Comparison of ENCODE assay signal across 12 mouse cellular contexts in the genomic region with DNA sequence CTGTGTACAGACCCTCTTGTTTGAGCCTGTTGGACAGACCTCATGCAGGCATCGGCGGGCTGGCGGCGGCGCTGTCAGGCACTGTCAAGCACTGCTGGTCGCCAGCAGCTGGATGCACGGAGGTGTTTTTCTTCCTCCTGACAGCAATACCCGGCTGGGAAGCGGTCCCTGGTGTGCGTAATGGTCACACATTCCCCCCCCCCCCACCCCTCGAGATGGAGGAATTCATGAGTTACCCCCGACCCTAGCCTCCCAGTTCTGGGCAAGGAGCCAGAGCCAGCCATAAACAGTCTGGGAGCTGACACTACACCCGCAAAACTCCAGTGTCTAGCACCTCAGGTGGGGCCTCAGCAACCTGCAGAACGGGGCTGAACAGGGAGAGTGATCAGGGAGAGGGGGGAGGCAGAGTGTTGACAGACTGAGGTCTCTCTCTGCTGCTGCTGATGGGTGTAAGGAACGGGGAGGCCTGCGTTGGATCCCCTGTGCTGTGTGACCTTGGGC. TPM values are rescaled to one million over a fixed set of nuclear protein-coding genes. Genes with fewer than 3 reads are reported as not detected.
DNase-seq lines count a peak whose midpoint lies in the region; ATAC-seq and TF ChIP-seq lines count a peak whose summit lies in the region.
"Had no signal": no experiment of that assay in that cellular context is flagged by ENCODE, and none has a peak within 500 bp of the region (broad histone marks: within the 10 kb centered on the region; RNA-seq: fewer than 3 reads in every experiment).

No protein-coding gene starts in this region.

- no peaks in the 10 kb centered on the region for H3K27me3 ChIP-seq in heart, embryonic 12.5 days (replicated peaks)
- H3K27me3 ChIP-seq in lung, postnatal 0 days (replicated peaks; ENCODE audit: insufficient read depth, low read length) = no peaks in the 10 kb centered on the region
- no peaks in the 10 kb centered on the region for H3K27me3 ChIP-seq in intestine, embryonic 16.5 days (replicated peaks; ENCODE audit: control insufficient read depth, insufficient read depth, low read length)
- H3K27me3 ChIP-seq in stomach, embryonic 14.5 days (ENCODE audit: control insufficient read depth, insufficient read depth, low read length) = no peaks in the 10 kb centered on the region

- peak; percentile 56; the same call in 1 of the 2 replicates for ATAC-seq in heart, embryonic 12.5 days (ENCODE audit: insufficient number of reproducible peaks, low FRiP score)
- ATAC-seq in lung, postnatal 0 days = peak; percentile 27
- peak; percentile 63; the same call in 1 of the 2 replicates for ATAC-seq in intestine, embryonic 16.5 days
- ATAC-seq in stomach, embryonic 14.5 days (ENCODE audit: insufficient number of reproducible peaks, insufficient read depth, low FRiP score, low read depth) = peak; percentile 44; the same call in 1 of the 2 replicates
- ATAC-seq: activated CD4-positive, CD25-positive, alpha-beta regulatory T cell, adult 4 months had no signal

- H3K9ac ChIP-seq in heart, embryonic 12.5 days = peak overlapping the region; percentile 35; the same call in 1 of the 2 replicates
- no peak overlapping the region for H3K9ac ChIP-seq in lung, postnatal 0 days (replicated peaks; ENCODE audit: low read depth)
- no peak overlapping the region for H3K9ac ChIP-seq in intestine, embryonic 16.5 days (ENCODE audit: low read depth, low read length)
- no peak overlapping the region for H3K9ac ChIP-seq in stomach, embryonic 14.5 days (replicated peaks; ENCODE audit: low read depth, low read length)

- TF ChIP-seq EP300 in lung, postnatal 0 days (IDR thresholded peaks at IDR 0.05) = no peak

- TF ChIP-seq CTCF in lung, postnatal 0 days (IDR thresholded peaks at IDR 0.05) = no peak

- H3K4me3 ChIP-seq in heart, embryonic 12.5 days = 0 out of 2 replicates have a peak overlapping the region, but pooled peaks have one; percentile 15
- H3K4me3 ChIP-seq in lung, postnatal 0 days (ENCODE audit: low read depth, low read length) = no peak overlapping the region
- no peak overlapping the region for H3K4me3 ChIP-seq in intestine, embryonic 16.5 days (ENCODE audit: low read length)
- H3K4me3 ChIP-seq in stomach, embryonic 14.5 days (ENCODE audit: low read depth, low read length) = no peak overlapping the region

- H3K27ac ChIP-seq in heart, embryonic 12.5 days (ENCODE audit: poor library complexity, severe bottlenecking) = peak overlapping the region; percentile 59
- H3K27ac ChIP-seq in lung, postnatal 0 days (ENCODE audit: low read length) = no peak overlapping the region
- H3K27ac ChIP-seq in intestine, embryonic 16.5 days (ENCODE audit: low read length) = no peak overlapping the region; the same call in 1 of the 2 replicates
- peak overlapping the region; percentile 53; the same call in 1 of the 2 replicates for H3K27ac ChIP-seq in stomach, embryonic 14.5 days (ENCODE audit: low read length)

- intact Hi-C loops in heart, postnatal 14 days (cut with DNase I) = no loop called here

- H3K4me1 ChIP-seq in heart, embryonic 12.5 days (replicated peaks) = peaks cover 76% of the 10 kb centered on the region
- no peaks in the 10 kb centered on the region; the same call in 1 of the 2 replicates for H3K4me1 ChIP-seq in lung, postnatal 0 days (ENCODE audit: insufficient read depth, low read depth, low read length)
- peaks cover 35% of the 10 kb centered on the region for H3K4me1 ChIP-seq in intestine, embryonic 16.5 days (ENCODE audit: control insufficient read depth, insufficient read depth, low read length)
- H3K4me1 ChIP-seq in stomach, embryonic 14.5 days (ENCODE audit: control insufficient read depth, insufficient read depth, low read length) = peaks cover 49% of the 10 kb centered on the region

- no peaks in the 10 kb centered on the region for H3K9me3 ChIP-seq in heart, embryonic 12.5 days (replicated peaks)
- H3K9me3 ChIP-seq in lung, postnatal 0 days (ENCODE audit: low read length) = no peaks in the 10 kb centered on the region
- no peaks in the 10 kb centered on the region for H3K9me3 ChIP-seq in intestine, embryonic 16.5 days (ENCODE audit: control insufficient read depth, low read length)
- H3K9me3 ChIP-seq in stomach, embryonic 14.5 days (ENCODE audit: control insufficient read depth, low read depth, low read length) = no peaks in the 10 kb centered on the region

- H3K36me3 ChIP-seq in heart, embryonic 12.5 days = peaks cover 4% of the 10 kb centered on the region; the same call in 1 of the 2 replicates
- no peaks in the 10 kb centered on the region for H3K36me3 ChIP-seq in lung, postnatal 0 days (ENCODE audit: insufficient read depth, low read length)
- H3K36me3 ChIP-seq in intestine, embryonic 16.5 days (ENCODE audit: control insufficient read depth, insufficient read depth, low read length) = no peaks in the 10 kb centered on the region
- H3K36me3 ChIP-seq in stomach, embryonic 14.5 days (ENCODE audit: control insufficient read depth, insufficient read depth, low read length) = no peaks in the 10 kb centered on the region

- no peak for DNase-seq in heart, postnatal 14 days
- DNase-seq in lung, postnatal 0 days (ENCODE audit: low spot score) = no peak
- DNase-seq in lung, postnatal 25 days (ENCODE audit: low spot score) = no peak
- no peak for DNase-seq in urinary bladder, postnatal 25 days (ENCODE audit: low spot score)
- DNase-seq in right cerebral cortex, postnatal 4 days = no peak
- DNase-seq: cerebellum, adult 9-11 months had no signal

- H3K4me2 ChIP-seq in heart, embryonic 12.5 days = peak overlapping the region; percentile 44
- H3K4me2 ChIP-seq in lung, postnatal 0 days (replicated peaks; ENCODE audit: low read depth, low read length) = no peak overlapping the region
- H3K4me2 ChIP-seq in intestine, embryonic 16.5 days (ENCODE audit: low read depth, low read length) = no peak overlapping the region
- 0 out of 2 replicates have a peak overlapping the region, but pooled peaks have one; percentile 4 for H3K4me2 ChIP-seq in stomach, embryonic 14.5 days (replicated peaks; ENCODE audit: low read depth, low read length)

- whole genome bisulfite sequencing in heart, embryonic 12.5 days = 19% methylated on average over 16 of the region's 16 CpGs
- 14% methylated on average over 16 of the region's 16 CpGs for WGBS in lung, postnatal 0 days
- 23% methylated on average over 16 of the region's 16 CpGs for WGBS in intestine, embryonic 16.5 days
- WGBS in stomach, embryonic 14.5 days = 19% methylated on average over 16 of the region's 16 CpGs

RNA-seq across cellular contexts. Expression of gene Mn1, which starts 17.2 kb away (rescaled TPM):
- polyA plus RNA-seq in heart, embryonic 12.5 days (2016; fragmentation: Nextera tagmentation; extraction: Ambion mirVana) = 8.0 and 8.2 TPM in 2 replicates
- 10 to 100 TPM; 17.3 to 18.3 TPM for total RNA-seq in heart, postnatal 14 days (2021)
- polyA plus RNA-seq in lung, postnatal 0 days (2015; fragmentation: Nextera tagmentation; extraction: Ambion mirVana) = 6.0 and 6.6 TPM in 2 replicates
- polyA plus RNA-seq in intestine, embryonic 16.5 days (2015; fragmentation: Nextera tagmentation; extraction: Ambion mirVana) = 7.2 and 7.4 TPM in 2 replicates
- 17.0 and 18.1 TPM in 2 replicates for polyA plus RNA-seq in stomach, embryonic 14.5 days (2014; fragmentation: Nextera tagmentation; extraction: Ambion mirVana)
- total RNA-seq: monocyte, adult 5-6 weeks had no signal
- polyA plus RNA-seq: activated CD4-positive, CD25-positive, alpha-beta regulatory T cell, adult 4 months; C2C12 had no signal

Comparison
In these comparisons a context has a peak if more than half of its experiments do, and no peak if none do; other contexts are left out.
1. H3K27ac ChIP-seq: peak in heart, embryonic 12.5 days (single experiment) and stomach, embryonic 14.5 days (single experiment); none in lung, postnatal 0 days (single experiment) and intestine, embryonic 16.5 days (single experiment).
2. H3K4me2 ChIP-seq: peak in heart, embryonic 12.5 days (single experiment) and stomach, embryonic 14.5 days (single experiment); none in lung, postnatal 0 days (single experiment) and intestine, embryonic 16.5 days (single experiment).
3. Peak in every context shown above with its lines, with median percentiles within 50 percentile points of each other: ATAC-seq.